22 mouse cellular contexts compared by ENCODE assay signal in the genomic region with DNA sequence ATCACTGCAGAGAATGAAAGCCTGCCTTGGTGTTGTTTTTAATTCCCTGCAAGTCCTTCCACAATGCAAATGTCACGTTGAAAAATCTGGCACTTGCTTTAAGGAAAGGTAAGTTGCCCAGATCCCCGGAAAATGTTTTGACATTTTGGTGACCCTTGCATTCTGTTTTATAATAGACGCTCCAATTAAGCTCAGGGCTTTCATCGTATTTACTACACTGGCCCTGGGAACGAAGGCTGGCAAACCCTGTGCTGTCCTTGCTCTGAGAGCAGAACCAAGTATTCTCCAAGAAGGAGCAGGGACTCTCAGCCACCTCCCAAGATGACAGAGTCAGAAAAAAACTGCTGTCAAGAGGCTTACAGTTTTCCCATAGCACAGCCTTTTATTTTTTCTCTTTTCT.
DNase-seq lines count a peak whose midpoint lies in the region; ATAC-seq and TF ChIP-seq lines count a peak whose summit lies in the region.
"Had no signal": no experiment of that assay in that cellular context is flagged by ENCODE, and none has a peak within 500 bp of the region (broad histone marks: within the 10 kb centered on the region; RNA-seq: fewer than 3 reads in every experiment).

No protein-coding gene starts in this region.

- no peaks in the 10 kb centered on the region for H3K27me3 ChIP-seq in forebrain, embryonic 16.5 days (replicated peaks; ENCODE audit: control insufficient read depth, insufficient read depth, low read length)
- H3K27me3 ChIP-seq: embryonic facial prominence, embryonic 12.5 days; hindbrain, embryonic 12.5 days; intestine, embryonic 15.5 days had no signal

- H3K36me3 ChIP-seq in forebrain, embryonic 16.5 days (ENCODE audit: control insufficient read depth, insufficient read depth), result no peaks in the 10 kb centered on the region
- H3K36me3 ChIP-seq: embryonic facial prominence, embryonic 12.5 days; heart, embryonic 10.5 days; hindbrain, embryonic 12.5 days; intestine, embryonic 15.5 days had no signal

- no peak overlapping the region for H3K9ac ChIP-seq in forebrain, embryonic 16.5 days (replicated peaks; ENCODE audit: low read depth, low read length)
- H3K9ac ChIP-seq: embryonic facial prominence, embryonic 12.5 days; hindbrain, embryonic 12.5 days; intestine, embryonic 15.5 days had no signal

- no peak overlapping the region for H3K27ac ChIP-seq in forebrain, embryonic 16.5 days (ENCODE audit: low read length)
- H3K27ac ChIP-seq: embryonic facial prominence, embryonic 12.5 days; gastrocnemius, adult 2 months; heart, embryonic 10.5 days; hindbrain, embryonic 12.5 days; intestine, embryonic 15.5 days had no signal

- no peak for DNase-seq in frontal cortex, postnatal 36 days (ENCODE audit: low spot score in 2 of 2)
- peak; percentile 6 for DNase-seq in Muller cell, postnatal 12 days (ENCODE audit: inconsistent ontology term)
- peak; percentile 87 for DNase-seq in brain, embryonic 14.5 days (ENCODE audit: low read depth)
- no peak for DNase-seq in lung, adult 18-20 months
- no peak for DNase-seq in lung, postnatal 25 days (ENCODE audit: low spot score)
- DNase-seq: adrenal gland, adult 8-10 months; adrenal gland, postnatal 36 days; cerebellum, adult 11 months; cerebellum, adult 8-10 months; cerebellum, postnatal 14 days; embryo, embryonic 11 days; gastrocnemius, adult 2 months; heart, adult 18-20 months; heart, postnatal 10 days; heart, postnatal 4 days; kidney, adult 18-20 months had no signal

- no peak overlapping the region for H3K4me2 ChIP-seq in forebrain, embryonic 16.5 days (ENCODE audit: low read length)
- H3K4me2 ChIP-seq: embryonic facial prominence, embryonic 12.5 days; hindbrain, embryonic 12.5 days; intestine, embryonic 15.5 days had no signal

- ATAC-seq in frontal cortex, adult (ENCODE audit: low TSS enrichment), result 0 out of 2 replicates have a peak, but pooled peaks have one; percentile 47
- peak; percentile 75 for ATAC-seq in forebrain, embryonic 16.5 days
- ATAC-seq: intestine, embryonic 15.5 days had no signal

- no peak overlapping the region for H3K4me3 ChIP-seq in forebrain, embryonic 16.5 days (replicated peaks; ENCODE audit: low read length)
- H3K4me3 ChIP-seq: embryonic facial prominence, embryonic 12.5 days; gastrocnemius, adult 2 months; heart, embryonic 10.5 days; hindbrain, embryonic 12.5 days; intestine, embryonic 15.5 days had no signal

- peaks cover 3% of the 10 kb centered on the region; the same call in 1 of the 2 replicates for H3K4me1 ChIP-seq in forebrain, embryonic 16.5 days (replicated peaks; ENCODE audit: control insufficient read depth, insufficient read depth, low read length)
- H3K4me1 ChIP-seq: embryonic facial prominence, embryonic 12.5 days; heart, embryonic 10.5 days; hindbrain, embryonic 12.5 days; intestine, embryonic 15.5 days had no signal

- 6% methylated on average over 5 of the region's 5 CpGs for WGBS in forebrain, embryonic 16.5 days

- no peak for TF ChIP-seq POLR2A in brain, embryonic 14.5 days (IDR thresholded peaks at IDR 0.05; ENCODE audit: borderline replicate concordance, extremely low read depth, insufficient read depth, insufficient read length, poor library complexity, severe bottlenecking)

- H3K9me3 ChIP-seq in forebrain, embryonic 16.5 days (ENCODE audit: control insufficient read depth, low read length), result no peaks in the 10 kb centered on the region
- H3K9me3 ChIP-seq: embryonic facial prominence, embryonic 12.5 days; heart, embryonic 10.5 days; hindbrain, embryonic 12.5 days; intestine, embryonic 15.5 days had no signal

- TF ChIP-seq CTCF in brain, embryonic 14.5 days (IDR thresholded peaks at IDR 0.05; ENCODE audit: borderline replicate concordance, extremely low read depth, insufficient read depth, insufficient read length), result no peak

Comparison
In these comparisons a context has a peak if more than half of its experiments do, and no peak if none do; other contexts are left out.
1. DNase-seq: peak in Muller cell, postnatal 12 days (single experiment) and brain, embryonic 14.5 days (single experiment); none in frontal cortex, postnatal 36 days (0 of 2), lung, adult 18-20 months (0 of 2) and lung, postnatal 25 days (single experiment).